25 mouse cellular contexts compared by ENCODE assay signal in genomic region chr16:87734868-87735381, GRCm38 (mm10). TPM values are rescaled to one million over a fixed set of nuclear protein-coding genes. Genes with fewer than 3 reads are reported as not detected.
DNase-seq lines count a peak whose midpoint lies in the region; ATAC-seq and TF ChIP-seq lines count a peak whose summit lies in the region.
"Had no signal": no experiment of that assay in that cellular context is flagged by ENCODE, and none has a peak within 500 bp of the region (broad histone marks: within the 10 kb centered on the region; RNA-seq: fewer than 3 reads in every experiment).

No protein-coding gene starts in this region.

- H3K9ac ChIP-seq in heart, postnatal 0 days (replicated peaks; ENCODE audit: low read depth, low read length) = no peak overlapping the region
- no peak overlapping the region for H3K9ac ChIP-seq in hindbrain, embryonic 15.5 days
- no peak overlapping the region for H3K9ac ChIP-seq in intestine, postnatal 0 days (ENCODE audit: low read depth, low read length)
- H3K9ac ChIP-seq: embryonic facial prominence, embryonic 12.5 days; embryonic facial prominence, embryonic 15.5 days; forebrain, embryonic 12.5 days; forebrain, embryonic 15.5 days had no signal

- H3K36me3 ChIP-seq in heart, postnatal 0 days (replicated peaks; ENCODE audit: control insufficient read depth, insufficient read depth, low read length) = peaks cover 15% of the 10 kb centered on the region
- H3K36me3 ChIP-seq in hindbrain, embryonic 15.5 days = peaks cover 13% of the 10 kb centered on the region
- peaks cover 30% of the 10 kb centered on the region for H3K36me3 ChIP-seq in hindbrain, embryonic 10.5 days
- no peaks in the 10 kb centered on the region for H3K36me3 ChIP-seq in testis, adult 2 months (ENCODE audit: control insufficient read depth, insufficient read depth, low read length)
- H3K36me3 ChIP-seq in intestine, postnatal 0 days (ENCODE audit: control insufficient read depth, insufficient read depth) = peaks cover 8% of the 10 kb centered on the region

- H3K4me3 ChIP-seq in heart, postnatal 0 days (ENCODE audit: low read depth, low read length) = no peak overlapping the region
- no peak overlapping the region for H3K4me3 ChIP-seq in hindbrain, embryonic 15.5 days
- H3K4me3 ChIP-seq in hindbrain, embryonic 10.5 days = no peak overlapping the region
- H3K4me3 ChIP-seq in testis, adult 2 months (ENCODE audit: control insufficient read depth, low read depth, low read length) = peak overlapping the region; percentile 67
- no peak overlapping the region for H3K4me3 ChIP-seq in intestine, postnatal 0 days (ENCODE audit: low read depth, low read length)
- H3K4me3 ChIP-seq: embryonic facial prominence, embryonic 12.5 days; embryonic facial prominence, embryonic 15.5 days; forebrain, embryonic 12.5 days; forebrain, embryonic 15.5 days had no signal

- H3K9me3 ChIP-seq in heart, postnatal 0 days (replicated peaks; ENCODE audit: control insufficient read depth, low read length) = no peaks in the 10 kb centered on the region
- no peaks in the 10 kb centered on the region for H3K9me3 ChIP-seq in hindbrain, embryonic 15.5 days
- H3K9me3 ChIP-seq in hindbrain, embryonic 10.5 days = no peaks in the 10 kb centered on the region
- no peaks in the 10 kb centered on the region for H3K9me3 ChIP-seq in intestine, postnatal 0 days (ENCODE audit: control insufficient read depth)
- H3K9me3 ChIP-seq: embryonic facial prominence, embryonic 12.5 days; embryonic facial prominence, embryonic 15.5 days; forebrain, embryonic 12.5 days; forebrain, embryonic 15.5 days had no signal

- no peak for TF ChIP-seq POLR2A in testis, adult 2 months (IDR thresholded peaks at IDR 0.05; ENCODE audit: control insufficient read depth, low read depth, low read length)

- H3K4me2 ChIP-seq in heart, postnatal 0 days (ENCODE audit: low read depth, low read length) = no peak overlapping the region
- H3K4me2 ChIP-seq in hindbrain, embryonic 15.5 days = no peak overlapping the region
- no peak overlapping the region for H3K4me2 ChIP-seq in intestine, postnatal 0 days (replicated peaks; ENCODE audit: low read depth)
- H3K4me2 ChIP-seq: embryonic facial prominence, embryonic 12.5 days; embryonic facial prominence, embryonic 15.5 days; forebrain, embryonic 12.5 days; forebrain, embryonic 15.5 days; heart, embryonic 11.5 days had no signal

- peaks cover 7% of the 10 kb centered on the region; the same call in 1 of the 2 replicates for H3K4me1 ChIP-seq in heart, postnatal 0 days (ENCODE audit: control insufficient read depth, insufficient read depth)
- H3K4me1 ChIP-seq in hindbrain, embryonic 15.5 days (replicated peaks) = no peaks in the 10 kb centered on the region
- H3K4me1 ChIP-seq in hindbrain, embryonic 10.5 days (replicated peaks) = peaks cover 9% of the 10 kb centered on the region
- H3K4me1 ChIP-seq in testis, adult 2 months (ENCODE audit: control insufficient read depth, insufficient read depth, low read length) = peaks cover 6% of the 10 kb centered on the region
- H3K4me1 ChIP-seq in intestine, postnatal 0 days (replicated peaks; ENCODE audit: control insufficient read depth, insufficient read depth, low read length) = no peaks in the 10 kb centered on the region
- H3K4me1 ChIP-seq: embryonic facial prominence, embryonic 12.5 days; forebrain, embryonic 12.5 days; forebrain, embryonic 15.5 days had no signal

- WGBS in heart, postnatal 0 days = 84% methylated on average over 4 of the region's 4 CpGs
- WGBS in hindbrain, embryonic 15.5 days = 90% methylated on average over 4 of the region's 4 CpGs
- 87% methylated on average over 4 of the region's 4 CpGs for WGBS in hindbrain, embryonic 10.5 days
- 57% methylated on average over 4 of the region's 4 CpGs for WGBS in intestine, postnatal 0 days

- TF ChIP-seq EP300 in heart, postnatal 0 days (IDR thresholded peaks at IDR 0.05; ENCODE audit: low read depth) = no peak

- no peak for ATAC-seq in heart, postnatal 0 days (ENCODE audit: insufficient read depth, low read depth)
- 0 out of 2 replicates have a peak, but pooled peaks have one; percentile 15 for ATAC-seq in hindbrain, embryonic 15.5 days (ENCODE audit: low FRiP score, low read depth)
- peak; percentile 71 for ATAC-seq in intestine, postnatal 0 days
- ATAC-seq: CD4-positive, CD25-positive, alpha-beta regulatory T cell, adult 4 months; forebrain, embryonic 15.5 days; hindbrain, postnatal 0 days; inflammation-experienced regulatory T-cells, adult 6 months had no signal

- no peaks in the 10 kb centered on the region for H3K27me3 ChIP-seq in heart, postnatal 0 days (ENCODE audit: control insufficient read depth, insufficient read depth, low read length)
- no peaks in the 10 kb centered on the region for H3K27me3 ChIP-seq in hindbrain, embryonic 15.5 days
- H3K27me3 ChIP-seq in hindbrain, embryonic 10.5 days (ENCODE audit: insufficient read depth, poor library complexity, severe bottlenecking) = no peaks in the 10 kb centered on the region
- no peaks in the 10 kb centered on the region for H3K27me3 ChIP-seq in testis, adult 2 months (ENCODE audit: control insufficient read depth, insufficient read depth, low read length)
- H3K27me3 ChIP-seq in intestine, postnatal 0 days (replicated peaks; ENCODE audit: control insufficient read depth, insufficient read depth, low read length) = no peaks in the 10 kb centered on the region
- H3K27me3 ChIP-seq: embryonic facial prominence, embryonic 12.5 days; embryonic facial prominence, embryonic 15.5 days; forebrain, embryonic 12.5 days; forebrain, embryonic 15.5 days had no signal

- TF ChIP-seq CTCF in heart, postnatal 0 days (IDR thresholded peaks at IDR 0.05; ENCODE audit: low read depth) = no peak
- no peak for TF ChIP-seq CTCF in testis, adult 2 months (IDR thresholded peaks at IDR 0.05; ENCODE audit: control insufficient read depth, insufficient read depth, insufficient replicate concordance, low read depth, low read length)
- TF ChIP-seq CTCF in intestine, postnatal 0 days (IDR thresholded peaks at IDR 0.05; ENCODE audit: low read depth) = no peak

- 0 out of 2 replicates have a peak overlapping the region, but pooled peaks have one; percentile 7 for H3K27ac ChIP-seq in heart, postnatal 0 days (ENCODE audit: low read depth)
- H3K27ac ChIP-seq in hindbrain, embryonic 15.5 days (replicated peaks) = no peak overlapping the region
- H3K27ac ChIP-seq in hindbrain, embryonic 10.5 days = no peak overlapping the region
- no peak overlapping the region for H3K27ac ChIP-seq in testis, adult 2 months (ENCODE audit: control insufficient read depth, insufficient read depth, low read depth, low read length)
- H3K27ac ChIP-seq in intestine, postnatal 0 days (ENCODE audit: low read depth, low read length) = peak overlapping the region; percentile 17; the same call in 1 of the 2 replicates
- H3K27ac ChIP-seq: embryonic facial prominence, embryonic 12.5 days; embryonic facial prominence, embryonic 15.5 days; forebrain, embryonic 12.5 days; forebrain, embryonic 15.5 days; hindbrain, postnatal 0 days had no signal

- no peak for DNase-seq in heart, postnatal 0 days (ENCODE audit: low spot score)
- no peak for DNase-seq in heart, postnatal 4 days
- no peak for DNase-seq in hindbrain, embryonic 10.5 days (ENCODE audit: low spot score)
- no peak for DNase-seq in testis, postnatal 14 days (ENCODE audit: low spot score)
- no peak for DNase-seq in thymus, adult 18-20 months
- DNase-seq: adrenal gland, adult 2 months; adrenal gland, postnatal 14 days; cerebellum, adult 11 months; cerebellum, adult 2 months; cerebellum, adult 9-11 months; cerebellum, postnatal 25 days; heart, postnatal 10 days; heart, postnatal 36 days; kidney, adult 18-20 months had no signal

RNA-seq across cellular contexts. Expression of gene Bach1, which starts 36.2 kb away (rescaled TPM):
- 19.2 and 27.0 TPM in 2 replicates for total RNA-seq in heart, postnatal 0 days (2014; rRNA removed; ENCODE audit: low replicate concordance)
- 5.1 and 5.4 TPM in 2 replicates for polyA plus RNA-seq in heart, postnatal 0 days (2015; fragmentation: Nextera tagmentation; extraction: Ambion mirVana)
- 10 to 100 TPM; 25.9 to 28.7 TPM for total RNA-seq in heart, postnatal 4 days (2021)
- 16.6 and 19.7 TPM in 2 replicates for polyA plus RNA-seq in hindbrain, embryonic 15.5 days (2015; fragmentation: Nextera tagmentation; extraction: Ambion mirVana)
- 15.4 and 19.3 TPM in 2 replicates for polyA plus RNA-seq in hindbrain, embryonic 10.5 days (2016; fragmentation: Nextera tagmentation; extraction: Ambion mirVana)
- 1.0 and 1.7 TPM in 2 replicates for polyA plus RNA-seq in testis, adult 2 months (2012; rRNA removed)
- polyA plus RNA-seq in intestine, postnatal 0 days (2015; fragmentation: Nextera tagmentation; extraction: Ambion mirVana) = 21.3 and 22.8 TPM in 2 replicates

Comparison
In these comparisons a context has a peak if more than half of its experiments do, and no peak if none do; other contexts are left out.
1. H3K27ac ChIP-seq: peak in heart, postnatal 0 days (single experiment) and intestine, postnatal 0 days (single experiment); none in hindbrain, embryonic 15.5 days (single experiment), hindbrain, embryonic 10.5 days (single experiment) and testis, adult 2 months (single experiment).